22 mouse cellular contexts compared by ENCODE assay signal in the genomic region with DNA sequence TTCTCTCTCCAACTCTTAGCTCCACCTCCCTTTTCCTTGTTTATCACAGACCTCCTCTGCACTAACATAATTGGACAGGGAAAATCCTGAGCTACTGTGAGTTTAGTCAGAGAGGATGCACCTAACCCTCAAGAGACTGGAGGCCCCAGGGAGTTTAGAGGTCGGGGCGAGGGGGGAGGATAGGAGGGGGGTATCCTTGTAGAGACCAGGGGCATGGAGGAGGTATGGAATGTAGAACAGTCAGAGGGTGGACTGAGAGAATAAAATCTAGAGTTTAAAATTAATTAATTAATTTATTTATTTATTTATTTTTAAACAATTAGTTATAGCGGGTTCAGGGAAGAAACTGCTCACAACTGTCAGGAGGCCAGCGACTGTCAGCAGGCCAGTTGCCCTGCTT.
DNase-seq lines count a peak whose midpoint lies in the region; ATAC-seq lines count a peak whose summit lies in the region.
"Had no signal": no experiment of that assay in that cellular context is flagged by ENCODE, and none has a peak within 500 bp of the region (broad histone marks: within the 10 kb centered on the region; RNA-seq: fewer than 3 reads in every experiment).

No protein-coding gene starts in this region.

- 86% methylated on average over 4 of the region's 4 CpGs for WGBS in lung, embryonic 15.5 days
- 83% methylated on average over 4 of the region's 4 CpGs for WGBS in midbrain, embryonic 11.5 days
- WGBS in midbrain, embryonic 16.5 days, result 92% methylated on average over 4 of the region's 4 CpGs
- 81% methylated on average over 4 of the region's 4 CpGs for WGBS in neural tube, embryonic 11.5 days
- WGBS in neural tube, embryonic 15.5 days, result 94% methylated on average over 4 of the region's 4 CpGs

- H3K4me2 ChIP-seq in lung, embryonic 15.5 days, result no peak overlapping the region
- no peak overlapping the region for H3K4me2 ChIP-seq in midbrain, embryonic 11.5 days
- H3K4me2 ChIP-seq in midbrain, embryonic 16.5 days (ENCODE audit: low read length), result no peak overlapping the region
- no peak overlapping the region for H3K4me2 ChIP-seq in neural tube, embryonic 11.5 days (ENCODE audit: low read depth)
- H3K4me2 ChIP-seq in neural tube, embryonic 15.5 days, result no peak overlapping the region
- H3K4me2 ChIP-seq: embryonic facial prominence, embryonic 13.5 days; embryonic facial prominence, embryonic 15.5 days; forebrain, embryonic 12.5 days had no signal

- no peak overlapping the region for H3K27ac ChIP-seq in lung, embryonic 15.5 days
- H3K27ac ChIP-seq in midbrain, embryonic 11.5 days (ENCODE audit: low read depth, low read length), result no peak overlapping the region
- no peak overlapping the region for H3K27ac ChIP-seq in midbrain, embryonic 16.5 days (ENCODE audit: low read length)
- no peak overlapping the region for H3K27ac ChIP-seq in neural tube, embryonic 11.5 days (ENCODE audit: low read depth, low read length)
- H3K27ac ChIP-seq in neural tube, embryonic 15.5 days (replicated peaks), result no peak overlapping the region
- H3K27ac ChIP-seq: embryonic facial prominence, embryonic 13.5 days; embryonic facial prominence, embryonic 15.5 days; forebrain, embryonic 10.5 days; forebrain, embryonic 12.5 days had no signal

- no peaks in the 10 kb centered on the region for H3K36me3 ChIP-seq in lung, embryonic 15.5 days
- no peaks in the 10 kb centered on the region for H3K36me3 ChIP-seq in midbrain, embryonic 11.5 days (ENCODE audit: control insufficient read depth, insufficient read depth, low read length)
- no peaks in the 10 kb centered on the region for H3K36me3 ChIP-seq in midbrain, embryonic 16.5 days (ENCODE audit: control insufficient read depth, insufficient read depth, low read length)
- no peaks in the 10 kb centered on the region for H3K36me3 ChIP-seq in neural tube, embryonic 11.5 days (ENCODE audit: control insufficient read depth, insufficient read depth, low read length)
- no peaks in the 10 kb centered on the region for H3K36me3 ChIP-seq in neural tube, embryonic 15.5 days
- H3K36me3 ChIP-seq: embryonic facial prominence, embryonic 13.5 days; embryonic facial prominence, embryonic 15.5 days; forebrain, embryonic 10.5 days; forebrain, embryonic 12.5 days had no signal

- no peaks in the 10 kb centered on the region for H3K27me3 ChIP-seq in lung, embryonic 15.5 days
- no peaks in the 10 kb centered on the region for H3K27me3 ChIP-seq in midbrain, embryonic 11.5 days (ENCODE audit: control insufficient read depth, insufficient read depth, low read length)
- H3K27me3 ChIP-seq in midbrain, embryonic 16.5 days (ENCODE audit: control insufficient read depth, insufficient read depth, low read depth, low read length), result no peaks in the 10 kb centered on the region
- no peaks in the 10 kb centered on the region for H3K27me3 ChIP-seq in neural tube, embryonic 11.5 days (ENCODE audit: control insufficient read depth, insufficient read depth, low read length)
- no peaks in the 10 kb centered on the region for H3K27me3 ChIP-seq in neural tube, embryonic 15.5 days (replicated peaks)
- H3K27me3 ChIP-seq: embryonic facial prominence, embryonic 13.5 days; embryonic facial prominence, embryonic 15.5 days; forebrain, embryonic 12.5 days had no signal

- no peaks in the 10 kb centered on the region for H3K4me1 ChIP-seq in lung, embryonic 15.5 days
- no peaks in the 10 kb centered on the region for H3K4me1 ChIP-seq in midbrain, embryonic 11.5 days (ENCODE audit: control insufficient read depth, insufficient read depth, low read length)
- H3K4me1 ChIP-seq in midbrain, embryonic 16.5 days (ENCODE audit: control insufficient read depth, insufficient read depth, low read length), result no peaks in the 10 kb centered on the region
- H3K4me1 ChIP-seq in neural tube, embryonic 11.5 days (ENCODE audit: control insufficient read depth, insufficient read depth, low read length), result no peaks in the 10 kb centered on the region
- H3K4me1 ChIP-seq in neural tube, embryonic 15.5 days, result no peaks in the 10 kb centered on the region
- H3K4me1 ChIP-seq: embryonic facial prominence, embryonic 13.5 days; embryonic facial prominence, embryonic 15.5 days; forebrain, embryonic 10.5 days; forebrain, embryonic 12.5 days had no signal

- no peak overlapping the region for H3K9ac ChIP-seq in lung, embryonic 15.5 days
- H3K9ac ChIP-seq in midbrain, embryonic 11.5 days (ENCODE audit: low read length), result no peak overlapping the region
- H3K9ac ChIP-seq in midbrain, embryonic 16.5 days (ENCODE audit: low read depth, low read length), result no peak overlapping the region
- no peak overlapping the region for H3K9ac ChIP-seq in neural tube, embryonic 11.5 days (ENCODE audit: low read length)
- no peak overlapping the region for H3K9ac ChIP-seq in neural tube, embryonic 15.5 days (replicated peaks)
- H3K9ac ChIP-seq: embryonic facial prominence, embryonic 13.5 days; embryonic facial prominence, embryonic 15.5 days; forebrain, embryonic 12.5 days had no signal

- ATAC-seq in lung, embryonic 15.5 days (ENCODE audit: borderline replicate concordance, extremely low read depth, low FRiP score, low TSS enrichment), result peak; percentile 35; the same call in 1 of the 2 replicates
- ATAC-seq in midbrain, embryonic 11.5 days (ENCODE audit: low FRiP score), result 0 out of 2 replicates have a peak, but pooled peaks have one; percentile 22
- no peak for ATAC-seq in midbrain, embryonic 16.5 days
- peak; percentile 53; the same call in 1 of the 2 replicates for ATAC-seq in neural tube, embryonic 11.5 days (ENCODE audit: insufficient read depth, low FRiP score, low TSS enrichment)
- ATAC-seq in neural tube, embryonic 15.5 days (ENCODE audit: low FRiP score), result no peak
- ATAC-seq: forebrain, embryonic 14.5 days had no signal

- no peak overlapping the region for H3K4me3 ChIP-seq in lung, embryonic 15.5 days
- H3K4me3 ChIP-seq in midbrain, embryonic 11.5 days (ENCODE audit: low read depth, low read length), result no peak overlapping the region
- H3K4me3 ChIP-seq in midbrain, embryonic 16.5 days (ENCODE audit: low read depth, low read length), result no peak overlapping the region
- H3K4me3 ChIP-seq in neural tube, embryonic 11.5 days (ENCODE audit: low read depth, low read length), result no peak overlapping the region
- H3K4me3 ChIP-seq in neural tube, embryonic 15.5 days (replicated peaks), result no peak overlapping the region
- H3K4me3 ChIP-seq: embryonic facial prominence, embryonic 13.5 days; embryonic facial prominence, embryonic 15.5 days; erythroblast, embryonic 14.5 days; forebrain, embryonic 10.5 days; forebrain, embryonic 12.5 days had no signal

- no peak for DNase-seq in lung, postnatal 36 days
- DNase-seq in midbrain, embryonic 11.5 days (ENCODE audit: low spot score, missing footprints), result no peak
- no peak for DNase-seq in neural tube, embryonic 11.5 days (ENCODE audit: low spot score)
- DNase-seq: adrenal gland, adult 2 months; adrenal gland, postnatal 10 days; adrenal gland, postnatal 25 days; cerebellum, adult 11 months; cerebellum, adult 18-20 months; cerebellum, adult 8-10 months; cerebellum, adult 9-11 months; cerebellum, postnatal 14 days; cerebellum, postnatal 36 days; embryo, embryonic 11 days had no signal

- H3K9me3 ChIP-seq in lung, embryonic 15.5 days, result no peaks in the 10 kb centered on the region
- H3K9me3 ChIP-seq in midbrain, embryonic 11.5 days (ENCODE audit: control insufficient read depth, low read length), result no peaks in the 10 kb centered on the region
- no peaks in the 10 kb centered on the region for H3K9me3 ChIP-seq in midbrain, embryonic 16.5 days (replicated peaks; ENCODE audit: control insufficient read depth, low read length, poor library complexity, severe bottlenecking)
- H3K9me3 ChIP-seq in neural tube, embryonic 11.5 days (ENCODE audit: control insufficient read depth, low read length), result no peaks in the 10 kb centered on the region
- no peaks in the 10 kb centered on the region for H3K9me3 ChIP-seq in neural tube, embryonic 15.5 days (replicated peaks)
- H3K9me3 ChIP-seq: embryonic facial prominence, embryonic 13.5 days; embryonic facial prominence, embryonic 15.5 days; forebrain, embryonic 10.5 days; forebrain, embryonic 12.5 days had no signal

Comparison
In these comparisons a context has a peak if more than half of its experiments do, and no peak if none do; other contexts are left out.
1. ATAC-seq: peak in lung, embryonic 15.5 days (single experiment), midbrain, embryonic 11.5 days (single experiment) and neural tube, embryonic 11.5 days (single experiment); none in midbrain, embryonic 16.5 days (single experiment) and neural tube, embryonic 15.5 days (single experiment).